Mouse (Mus musculus) neural tube, embryonic 15.5 days (tissue): ENCODE data around the gene Pigu. TPM values are rescaled to one million over a fixed set of nuclear protein-coding genes. Genes with fewer than 3 reads are reported as not detected.

ENCODE experiments used
- ATAC-seq: fragments of 200-750 bp; cut with Nextera tagmentation; 2 replicates; pipeline ENCODE4 v1.8.0; 2017; ENCODE audit warnings: mild to moderate bottlenecking, moderate TSS enrichment, moderate library complexity; ENCODE audit not compliant: low FRiP score
- H3K27ac ChIP-seq: fragments of 300-500 bp; sonication (generic); replicated peaks from 2 replicates; pipeline ENCODE4 v1.5.1; 2015; ENCODE audit warnings: mild to moderate bottlenecking, inconsistent platforms
- H3K27me3 ChIP-seq: fragments of 300-500 bp; sonication (generic); replicated peaks from 2 replicates; pipeline ENCODE4 v1.6.1; 2015; ENCODE audit warnings: inconsistent platforms
- H3K36me3 ChIP-seq: fragments of 300-500 bp; sonication (generic); 2 replicates; pipeline ENCODE4 v1.6.1; 2015; ENCODE audit warnings: inconsistent platforms
- H3K4me1 ChIP-seq: fragments of 300-500 bp; sonication (generic); 2 replicates; pipeline ENCODE4 v1.6.1; 2015; ENCODE audit warnings: inconsistent platforms
- H3K4me2 ChIP-seq: fragments of 300-500 bp; sonication (generic); 2 replicates; pipeline ENCODE4 v1.6.1; 2015; ENCODE audit warnings: inconsistent platforms, mild to moderate bottlenecking, moderate library complexity
- H3K4me3 ChIP-seq: fragments of 300-500 bp; sonication (generic); replicated peaks from 2 replicates; pipeline ENCODE4 v1.5.1; 2015; ENCODE audit warnings: mild to moderate bottlenecking, inconsistent platforms
- H3K9ac ChIP-seq: fragments of 300-500 bp; sonication (generic); replicated peaks from 2 replicates; pipeline ENCODE4 v1.6.1; 2015; ENCODE audit warnings: mild to moderate bottlenecking, inconsistent platforms
- H3K9me3 ChIP-seq: fragments of 300-500 bp; sonication (generic); replicated peaks from 2 replicates; pipeline ENCODE4 v1.6.1; 2016; ENCODE audit warnings: inconsistent platforms
- WGBS: fragments of 180-500 bp; shearing (Covaris S2); methylation state at CpG from one replicate; pipeline ENCODE4 v1.1.7; 2015; ENCODE audit warnings: mixed read lengths; 5-methylcytosine and 5-hydroxymethylcytosine counted together
- polyA plus RNA-seq: library from polyadenylated mRNA; unstranded; fragments of >200 nt; fragmentation: Nextera tagmentation; extraction: Ambion mirVana; gene quantifications from 2 replicates; pipeline ENCODE4 v1.2.1, GENCODE M21; 2015

The Pigu gene
- 57.0 and 57.4 TPM in 2 replicates for polyA plus RNA-seq

DNA sequence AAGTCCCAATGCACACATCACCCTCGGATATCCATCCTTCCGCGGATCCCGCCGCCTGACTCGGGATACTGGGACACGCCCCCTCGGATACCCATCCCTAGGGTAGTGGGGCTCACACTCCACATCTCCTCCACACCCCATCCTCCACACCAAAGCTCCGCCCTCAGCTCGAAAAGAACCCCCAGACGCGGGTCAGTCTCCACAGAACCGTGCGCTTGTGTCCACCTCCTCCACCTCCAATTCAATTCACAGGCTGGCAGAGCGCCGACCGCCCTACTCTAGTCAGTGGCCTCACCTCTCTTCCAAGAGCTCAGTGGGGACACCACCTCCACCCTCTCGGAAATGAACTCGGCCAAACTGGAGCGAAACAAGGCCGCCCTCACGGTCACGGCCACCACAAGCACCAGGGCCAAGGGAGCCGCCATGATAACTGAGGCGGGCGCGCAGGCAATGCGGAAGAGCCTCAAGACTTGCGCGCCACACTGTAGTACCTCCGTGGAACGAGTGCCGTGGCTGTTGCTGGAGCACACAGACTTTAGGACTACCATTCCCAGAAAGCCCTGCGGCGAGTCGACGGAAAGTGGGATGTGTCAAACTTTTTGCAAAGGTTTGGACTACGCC is at the start of gene Pigu:
Gene Pigu, minus strand, starts transcription at position 460 of the 621 bp plus-strand sequence.
- Histone ChIP-seq H3K9ac (peak within 1 kb of the TSS; percentile 76), H3K36me3 (no peaks in the 10 kb centered on the region), H3K4me3 (peak within 1 kb of the TSS; percentile 87), H3K4me2 (peak within 1 kb of the TSS; percentile 80), H3K27ac (peak within 1 kb of the TSS; percentile 88), H3K27me3 (no peaks in the 10 kb centered on the region), H3K4me1 (peaks cover 22% of the 10 kb centered on the region), H3K9me3 (no peaks in the 10 kb centered on the region)
- WGBS, result under 1% methylated on average over 38 of the region's 38 CpGs
- peak; percentile 99 for ATAC-seq

DNA sequence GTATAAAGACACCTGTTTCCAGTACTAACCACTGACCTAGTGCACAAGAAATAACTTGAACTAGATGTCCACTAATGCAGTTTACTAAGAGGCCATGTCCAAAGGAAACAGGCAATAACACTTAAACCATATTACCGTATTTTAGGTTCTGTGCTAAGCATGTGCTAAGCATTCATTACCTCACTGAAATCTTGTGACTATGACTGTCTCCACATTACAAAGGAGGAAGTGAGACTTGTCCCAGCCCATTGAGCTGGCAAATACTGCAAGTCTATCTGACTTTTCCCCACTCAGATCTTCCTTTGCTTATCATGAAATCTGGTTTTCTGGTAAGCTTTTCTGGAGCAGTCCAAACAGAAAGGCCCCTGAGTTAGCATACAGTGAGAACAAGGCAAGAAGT is 47.4 kb upstream of the Pigu start:
- Histone ChIP-seq H3K36me3 (peaks cover 67% of the 10 kb centered on the region), H3K4me1 (no peaks in the 10 kb centered on the region), H3K9ac (no peak overlapping the region), H3K4me2 (no peak overlapping the region), H3K9me3 (no peaks in the 10 kb centered on the region), H3K4me3 (no peak overlapping the region), H3K27me3 (no peaks in the 10 kb centered on the region), H3K27ac (no peak overlapping the region)
- no peak for ATAC-seq
- WGBS, result 97% methylated on average over 1 of the region's 1 CpGs

DNA sequence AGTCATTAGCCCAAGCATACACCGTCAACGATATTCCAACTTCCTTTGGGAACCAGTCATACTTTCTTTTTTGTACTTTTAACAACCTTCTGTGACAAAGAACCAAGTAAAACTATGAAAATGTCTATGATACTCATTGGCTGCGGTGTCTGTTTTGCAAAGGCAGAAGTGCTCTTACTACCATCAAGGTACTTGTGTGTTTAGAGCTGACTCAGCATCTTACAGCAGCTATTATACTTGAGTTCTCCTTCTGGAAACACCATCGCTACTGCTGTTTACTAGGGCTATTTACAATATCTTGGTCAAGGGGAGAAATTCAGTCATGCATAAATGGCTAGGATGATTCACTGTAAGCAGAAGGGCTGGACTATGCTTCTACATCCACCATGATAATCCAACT is 44.7 kb upstream of the Pigu start:
- Histone ChIP-seq H3K9me3 (no peaks in the 10 kb centered on the region), H3K9ac (no peak overlapping the region), H3K4me1 (no peaks in the 10 kb centered on the region), H3K4me2 (no peak overlapping the region), H3K36me3 (peaks cover 58% of the 10 kb centered on the region), H3K4me3 (no peak overlapping the region), H3K27me3 (no peaks in the 10 kb centered on the region), H3K27ac (no peak overlapping the region)
- ATAC-seq, result no peak
- 95% methylated on average over 4 of the region's 4 CpGs for WGBS

DNA sequence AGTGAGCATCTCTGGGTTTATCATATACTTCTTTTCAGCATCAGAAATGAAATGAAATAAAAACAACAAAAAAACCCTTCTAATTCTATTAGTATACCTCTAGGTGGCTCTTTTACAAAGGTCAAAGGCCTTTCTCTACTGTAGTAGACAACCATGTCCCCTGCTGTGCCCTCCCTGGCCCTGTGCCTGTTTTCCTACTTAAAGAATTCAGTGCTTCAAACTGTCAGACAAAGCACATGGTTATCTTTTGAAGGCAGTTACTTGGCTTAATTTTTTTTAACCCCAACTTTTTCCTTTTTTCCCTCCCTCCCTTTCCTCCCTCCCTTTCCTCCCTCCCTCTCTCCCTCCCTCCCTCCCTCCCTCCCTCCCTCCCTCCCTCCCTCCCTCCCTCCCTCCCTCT is 43.0 kb upstream of the Pigu start:
- H3K9ac ChIP-seq, result no peak overlapping the region
- no peak for ATAC-seq
- H3K4me2 ChIP-seq, result no peak overlapping the region
- H3K9me3 ChIP-seq, result no peaks in the 10 kb centered on the region
- H3K27me3 ChIP-seq, result no peaks in the 10 kb centered on the region
- no peak overlapping the region for H3K27ac ChIP-seq
- H3K4me1 ChIP-seq, result no peaks in the 10 kb centered on the region
- H3K36me3 ChIP-seq, result peaks cover 45% of the 10 kb centered on the region
- H3K4me3 ChIP-seq, result no peak overlapping the region

DNA sequence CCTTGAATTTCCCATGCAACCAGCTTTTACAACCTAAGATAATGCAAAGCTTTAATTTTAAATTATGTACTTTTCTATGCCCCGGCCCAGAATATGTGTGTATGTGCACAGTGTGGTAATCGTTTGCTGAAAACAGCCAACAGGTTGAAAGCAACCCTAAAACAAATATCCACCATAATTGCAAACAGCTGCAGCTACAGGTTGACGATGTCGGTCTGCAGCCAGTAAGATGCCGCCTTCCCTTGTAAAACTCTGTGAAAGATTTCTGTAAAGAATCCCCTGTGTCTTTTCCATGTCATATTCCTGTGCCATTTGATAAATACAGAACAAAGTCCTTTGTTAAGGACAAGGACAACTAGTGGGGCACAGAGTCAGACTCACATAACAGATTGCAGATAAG is 37.4 kb upstream of the Pigu start:
- no peak for ATAC-seq
- no peak overlapping the region for H3K4me2 ChIP-seq
- no peaks in the 10 kb centered on the region for H3K9me3 ChIP-seq
- H3K27ac ChIP-seq, result no peak overlapping the region
- H3K9ac ChIP-seq, result no peak overlapping the region
- H3K4me1 ChIP-seq, result no peaks in the 10 kb centered on the region
- H3K36me3 ChIP-seq, result peaks cover 38% of the 10 kb centered on the region
- no peaks in the 10 kb centered on the region for H3K27me3 ChIP-seq
- WGBS, result 82% methylated on average over 5 of the region's 5 CpGs
- no peak overlapping the region for H3K4me3 ChIP-seq

DNA sequence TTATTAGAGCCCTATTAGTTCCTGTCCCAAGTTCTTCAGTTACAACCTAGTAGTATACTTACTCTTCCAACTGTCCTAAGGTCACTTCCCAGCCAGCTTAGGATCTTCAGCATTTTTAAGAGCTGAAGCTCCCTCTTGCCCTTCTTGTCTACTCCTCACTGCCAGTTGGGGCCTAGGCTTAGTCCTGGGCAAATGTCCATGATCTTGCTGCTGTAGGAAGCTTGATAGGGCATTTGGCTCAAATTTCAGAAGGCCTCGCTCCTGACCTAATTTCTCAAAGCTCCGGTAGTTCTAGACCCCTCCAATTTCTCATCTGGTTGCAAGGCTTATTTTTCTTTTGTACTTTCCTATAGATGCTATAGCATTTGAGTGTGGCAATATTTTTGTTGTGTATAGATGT is 31.3 kb upstream of the Pigu start:
- Histone ChIP-seq H3K27ac (no peak overlapping the region), H3K27me3 (no peaks in the 10 kb centered on the region), H3K36me3 (peaks cover 56% of the 10 kb centered on the region), H3K4me2 (no peak overlapping the region), H3K4me3 (no peak overlapping the region), H3K9ac (no peak overlapping the region), H3K4me1 (peaks cover 39% of the 10 kb centered on the region), H3K9me3 (no peaks in the 10 kb centered on the region)
- 98% methylated on average over 2 of the region's 2 CpGs for WGBS
- no peak for ATAC-seq

DNA sequence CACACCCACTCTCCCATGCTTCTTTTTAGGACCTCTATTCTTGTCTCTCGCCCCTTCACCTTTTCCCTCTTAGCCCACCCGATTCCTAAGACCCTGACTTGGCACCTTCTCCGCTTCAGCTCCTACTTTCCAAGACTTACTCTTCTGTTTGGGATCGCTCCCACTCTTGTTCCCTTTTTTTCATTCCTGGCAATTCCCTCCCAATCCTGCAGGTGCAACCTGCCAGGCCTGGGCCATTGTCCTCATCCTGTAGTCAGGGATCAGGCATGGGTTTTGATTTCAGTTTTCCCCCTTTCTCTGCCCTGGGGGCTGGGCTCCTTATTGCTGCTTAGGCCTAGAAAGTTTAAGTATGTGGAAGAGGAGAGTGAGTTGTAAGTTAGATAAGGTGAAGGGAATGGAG is 29.8 kb upstream of the Pigu start:
- Histone ChIP-seq H3K4me1 (peaks cover 52% of the 10 kb centered on the region), H3K27me3 (no peaks in the 10 kb centered on the region), H3K27ac (no peak overlapping the region), H3K4me2 (no peak overlapping the region), H3K9ac (no peak overlapping the region), H3K9me3 (no peaks in the 10 kb centered on the region), H3K4me3 (no peak overlapping the region), H3K36me3 (peaks cover 56% of the 10 kb centered on the region)
- 64% methylated on average over 4 of the region's 4 CpGs for WGBS
- no peak for ATAC-seq

DNA sequence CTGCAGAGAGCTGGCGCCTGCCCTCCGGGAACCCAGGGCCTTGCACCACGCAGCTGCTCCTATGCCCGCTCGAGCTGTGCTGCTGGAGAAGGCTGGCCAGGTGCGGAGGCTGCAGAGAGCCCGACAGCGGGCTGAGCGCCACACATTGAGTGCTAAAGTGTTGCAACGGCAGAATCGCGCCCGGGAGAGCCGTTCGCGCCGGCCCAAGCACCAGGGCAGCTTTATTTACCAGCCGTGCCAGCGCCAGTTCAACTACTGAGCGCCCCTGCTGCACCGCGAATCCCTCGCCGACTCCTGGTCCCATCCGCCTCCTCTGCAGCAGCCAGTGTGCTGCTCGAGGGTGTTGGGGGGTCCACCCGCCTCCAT is 29.3 kb upstream of the Pigu start:
- ATAC-seq, result no peak
- Histone ChIP-seq H3K9ac (no peak overlapping the region), H3K36me3 (peaks cover 56% of the 10 kb centered on the region), H3K9me3 (no peaks in the 10 kb centered on the region), H3K4me2 (peak overlapping the region; percentile 38; the same call in 1 of the 2 replicates), H3K4me1 (peaks cover 52% of the 10 kb centered on the region), H3K27me3 (no peaks in the 10 kb centered on the region), H3K4me3 (no peak overlapping the region), H3K27ac (no peak overlapping the region)
- 8% methylated on average over 27 of the region's 27 CpGs for WGBS

DNA sequence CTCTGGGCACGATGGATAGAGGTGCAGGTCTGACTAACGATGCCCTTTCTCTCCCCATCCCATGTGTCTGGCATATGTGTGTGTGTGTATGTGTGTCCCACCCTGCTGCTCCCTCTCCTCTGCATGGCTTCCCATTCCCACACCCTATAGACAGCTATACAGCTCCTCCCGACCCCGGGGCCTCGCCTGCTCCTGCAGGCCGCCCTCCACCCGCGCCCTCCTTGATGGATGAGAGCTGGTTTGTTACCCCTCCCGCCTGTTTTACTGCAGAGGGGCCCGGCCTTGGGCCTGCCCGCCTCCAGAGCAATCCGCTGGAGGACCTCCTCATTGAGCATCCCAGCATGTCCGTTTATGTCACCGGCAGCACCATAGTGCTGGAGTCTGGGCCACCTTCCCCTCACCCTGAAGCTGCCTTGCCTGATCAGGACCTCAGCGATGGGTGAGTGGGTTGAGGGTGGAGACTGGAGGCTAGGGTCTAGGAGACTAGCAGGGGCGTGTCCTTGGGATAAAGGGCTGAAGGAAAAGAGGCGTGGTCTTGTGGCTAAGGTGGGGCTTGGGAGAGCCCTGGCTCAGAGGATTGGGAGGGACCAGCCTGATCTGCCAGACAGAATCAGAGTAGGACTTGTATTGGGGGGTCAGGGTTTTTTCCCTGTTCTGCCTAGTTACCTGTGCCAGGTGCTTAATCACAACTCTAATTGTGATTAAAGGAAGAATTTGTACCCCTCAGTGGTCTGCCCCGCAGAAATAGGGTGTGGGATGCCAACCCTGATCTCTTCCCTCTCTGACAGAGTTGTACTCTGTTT is 28.7 kb upstream of the Pigu start:
- peak overlapping the region; percentile 14; the same call in 1 of the 2 replicates for H3K4me3 ChIP-seq
- H3K36me3 ChIP-seq, result peaks cover 50% of the 10 kb centered on the region
- peaks cover 55% of the 10 kb centered on the region for H3K4me1 ChIP-seq
- no peaks in the 10 kb centered on the region for H3K9me3 ChIP-seq
- peak overlapping the region; percentile 28 for H3K9ac ChIP-seq
- peak overlapping the region; percentile 38 for H3K4me2 ChIP-seq
- H3K27ac ChIP-seq, result peak overlapping the region; percentile 14; the same call in 1 of the 2 replicates
- no peak for ATAC-seq
- whole genome bisulfite sequencing, result 31% methylated on average over 18 of the region's 18 CpGs
- H3K27me3 ChIP-seq, result no peaks in the 10 kb centered on the region

DNA sequence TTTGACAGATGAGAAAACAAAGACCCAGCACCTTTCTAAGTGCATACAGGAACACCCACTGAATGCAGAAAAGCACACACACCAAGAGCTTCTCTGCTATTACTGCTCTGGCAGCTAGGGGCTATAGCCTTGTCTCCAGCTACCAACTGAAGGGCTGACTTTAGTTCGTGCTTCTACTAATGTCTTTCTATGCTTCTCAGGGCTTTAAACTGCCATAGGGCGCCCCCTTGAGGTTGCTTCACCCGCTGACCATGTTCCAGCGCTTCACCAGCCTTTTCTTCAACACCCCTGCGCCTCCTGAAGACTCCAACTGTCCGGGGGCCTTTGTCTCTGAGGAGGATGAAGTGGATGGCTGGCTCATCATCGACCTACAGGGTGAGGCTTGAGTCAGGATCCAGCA is 27.9 kb upstream of the Pigu start:
- Histone ChIP-seq H3K9ac (peak overlapping the region; percentile 28; the same call in 1 of the 2 replicates), H3K4me1 (peaks cover 63% of the 10 kb centered on the region), H3K4me2 (peak overlapping the region; percentile 38), H3K27ac (peak overlapping the region; percentile 14; the same call in 1 of the 2 replicates), H3K9me3 (no peaks in the 10 kb centered on the region), H3K4me3 (no peak overlapping the region), H3K27me3 (no peaks in the 10 kb centered on the region), H3K36me3 (peaks cover 43% of the 10 kb centered on the region)
- no peak for ATAC-seq
- WGBS, result 25% methylated on average over 7 of the region's 7 CpGs

DNA sequence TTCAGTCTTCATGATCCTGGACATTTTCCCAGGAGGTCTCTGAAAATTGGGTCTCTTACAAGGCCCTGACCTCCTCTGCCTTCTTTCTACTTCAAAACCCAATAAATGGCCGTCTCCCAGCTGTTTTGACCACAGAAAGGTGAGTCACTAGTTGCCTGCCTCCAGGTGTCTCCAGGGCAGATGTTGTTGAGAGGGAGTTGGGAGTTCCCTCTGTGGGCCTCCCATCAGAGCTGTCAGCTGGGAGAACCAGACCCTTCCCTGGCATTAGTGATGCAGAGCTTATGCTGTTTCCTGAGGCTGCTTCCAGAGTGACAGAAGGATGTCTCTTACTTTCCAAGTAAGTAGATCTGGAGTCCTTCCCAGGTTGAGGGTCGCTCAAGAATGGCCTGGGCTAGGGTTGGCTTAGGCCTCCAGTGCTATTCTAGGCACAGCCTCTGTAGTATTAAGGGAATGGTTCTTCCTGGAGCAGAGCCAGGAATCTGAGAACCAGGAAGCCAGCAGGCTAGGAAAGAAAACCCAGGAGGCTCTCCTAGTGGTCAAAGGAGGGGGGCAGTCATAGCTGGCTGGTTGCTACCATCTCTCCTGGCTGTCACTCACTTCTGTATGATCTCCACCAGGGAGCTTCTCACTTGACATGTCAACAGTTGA is 25.7 kb upstream of the Pigu start:
- 89% methylated on average over 2 of the region's 2 CpGs for whole genome bisulfite sequencing
- Histone ChIP-seq H3K4me3 (peak overlapping the region; percentile 74), H3K4me2 (peak overlapping the region; percentile 83)

DNA sequence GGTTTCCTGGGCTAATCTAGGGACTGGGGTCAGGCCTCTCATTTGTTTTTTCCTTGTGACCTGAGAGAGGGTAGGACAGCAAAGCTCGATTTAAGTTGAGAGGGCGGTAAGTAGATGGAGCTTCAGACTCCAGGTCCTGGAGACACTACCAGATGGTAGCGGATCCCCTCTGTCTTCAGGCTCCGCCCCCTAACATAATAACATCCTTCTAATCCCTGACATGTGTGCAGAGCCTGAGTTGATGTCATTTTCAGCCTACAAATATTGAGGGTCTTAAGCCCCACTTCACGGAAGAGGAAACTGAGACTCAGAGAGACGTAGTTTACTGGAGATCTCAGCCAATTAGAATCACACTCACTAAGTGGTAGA is 25.1 kb upstream of the Pigu start:
- H3K36me3 ChIP-seq, result peaks cover 18% of the 10 kb centered on the region
- H3K9me3 ChIP-seq, result no peaks in the 10 kb centered on the region
- peaks cover 60% of the 10 kb centered on the region for H3K4me1 ChIP-seq
- 16% methylated on average over 6 of the region's 6 CpGs for WGBS
- H3K4me3 ChIP-seq, result peak overlapping the region; percentile 74
- H3K9ac ChIP-seq, result peak overlapping the region; percentile 97
- H3K4me2 ChIP-seq, result peak overlapping the region; percentile 83
- peak overlapping the region; percentile 99 for H3K27ac ChIP-seq
- no peaks in the 10 kb centered on the region; the same call in 1 of the 2 replicates for H3K27me3 ChIP-seq
- peak; percentile 13 for ATAC-seq

More for the DNA sequence above, 25.7 kb upstream of the Pigu start:
- Histone ChIP-seq H3K9ac (peak overlapping the region; percentile 97), H3K9me3 (no peaks in the 10 kb centered on the region), H3K27me3 (no peaks in the 10 kb centered on the region), H3K4me1 (peaks cover 63% of the 10 kb centered on the region), H3K36me3 (peaks cover 24% of the 10 kb centered on the region), H3K27ac (peak overlapping the region; percentile 99)
- ATAC-seq, result no peak
